Mouse (Mus musculus) liver, embryonic 15.5 days (tissue): ENCODE measurements around the gene Fam208a. TPM values are rescaled to one million over a fixed set of nuclear protein-coding genes. Genes with fewer than 3 reads are reported as not detected.

Experiments
- ATAC-seq: fragments of 200-750 bp; cut with Nextera tagmentation; 2 replicates; pipeline ENCODE4 v1.8.0; 2017; ENCODE audit warnings: moderate number of reproducible peaks, mild to moderate bottlenecking, moderate library complexity; ENCODE audit not compliant: insufficient read depth
- H3K27ac ChIP-seq: fragments of 300-500 bp; sonication (generic); replicated peaks from 2 replicates; pipeline ENCODE4 v1.5.1; 2015; ENCODE audit warnings: mild to moderate bottlenecking, inconsistent platforms
- H3K27me3 ChIP-seq: fragments of 300-500 bp; sonication (generic); 2 replicates; pipeline ENCODE4 v1.6.1; 2015; ENCODE audit warnings: mild to moderate bottlenecking, inconsistent platforms
- H3K36me3 ChIP-seq: fragments of 300-500 bp; sonication (generic); replicated peaks from 2 replicates; pipeline ENCODE4 v1.6.1; 2015; ENCODE audit warnings: moderate library complexity, mild to moderate bottlenecking, inconsistent platforms
- H3K4me1 ChIP-seq: fragments of 300-500 bp; sonication (generic); replicated peaks from 2 replicates; pipeline ENCODE4 v1.6.1; 2015; ENCODE audit warnings: inconsistent platforms
- H3K4me2 ChIP-seq: fragments of 300-500 bp; sonication (generic); 2 replicates; pipeline ENCODE4 v1.6.1; 2015; ENCODE audit warnings: moderate library complexity, mild to moderate bottlenecking, inconsistent platforms
- H3K4me3 ChIP-seq: fragments of 300-500 bp; sonication (generic); replicated peaks from 2 replicates; pipeline ENCODE4 v1.5.1; 2015; ENCODE audit warnings: mild to moderate bottlenecking, inconsistent platforms
- H3K9ac ChIP-seq: fragments of 300-500 bp; sonication (generic); 2 replicates; pipeline ENCODE4 v1.6.1; 2015; ENCODE audit warnings: moderate library complexity, mild to moderate bottlenecking, inconsistent platforms
- H3K9me3 ChIP-seq: fragments of 300-500 bp; sonication (generic); replicated peaks from 2 replicates; pipeline ENCODE4 v1.6.1; 2016; ENCODE audit warnings: inconsistent platforms
- WGBS: fragments of 180-500 bp; shearing (Covaris S2); methylation state at CpG from one replicate; pipeline ENCODE4 v1.1.7; 2015; ENCODE audit warnings: mixed read lengths; ENCODE audit not compliant: insufficient replicate concordance; 5-methylcytosine and 5-hydroxymethylcytosine counted together
- polyA plus RNA-seq: library from polyadenylated mRNA; unstranded; fragments of >200 nt; fragmentation: Nextera tagmentation; extraction: Ambion mirVana; gene quantifications from 2 replicates; pipeline ENCODE4 v1.2.1, GENCODE M21; 2015

The Fam208a gene
- 4.1 and 4.7 TPM in 2 replicates for polyA plus RNA-seq

DNA sequence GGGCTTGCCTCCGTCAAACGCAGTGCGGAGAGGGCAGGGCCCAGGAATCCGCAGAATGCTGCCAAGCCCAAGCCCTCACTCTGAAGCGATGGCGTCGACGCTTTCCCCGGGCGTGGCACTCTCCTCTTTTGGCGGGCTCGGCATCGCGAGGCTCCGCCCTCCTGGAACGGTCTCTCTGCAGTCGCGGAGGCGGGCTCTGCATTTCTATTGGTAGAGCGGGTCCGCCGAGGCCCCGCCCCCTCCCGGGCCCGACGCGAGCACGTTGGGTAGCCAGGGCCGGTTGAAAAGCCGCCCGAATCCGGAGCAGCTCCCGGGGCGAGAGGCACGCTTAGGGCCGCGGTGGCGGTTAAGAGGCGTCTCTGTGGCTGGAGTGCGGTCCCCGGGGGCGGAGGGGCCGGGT lies at the start of gene Fam208a:
TSS of gene Fam208a (plus strand) at position 262 of the 400 bp plus-strand sequence.
- Histone ChIP-seq H3K9me3 (0 out of 2 replicates have a peak, but pooled peaks cover 6% of the 10 kb centered on the region), H3K27ac (peak within 1 kb of the TSS; percentile 95), H3K36me3 (peaks cover 13% of the 10 kb centered on the region; the same call in 1 of the 2 replicates), H3K4me1 (peaks cover 12% of the 10 kb centered on the region), H3K27me3 (peaks cover 5% of the 10 kb centered on the region; the same call in 1 of the 2 replicates), H3K9ac (peak within 1 kb of the TSS; percentile 89), H3K4me3 (peak within 1 kb of the TSS; percentile 86), H3K4me2 (peak within 1 kb of the TSS; percentile 94)
- WGBS = 2% methylated on average over 43 of the region's 43 CpGs
- peak; percentile 90 for ATAC-seq

DNA sequence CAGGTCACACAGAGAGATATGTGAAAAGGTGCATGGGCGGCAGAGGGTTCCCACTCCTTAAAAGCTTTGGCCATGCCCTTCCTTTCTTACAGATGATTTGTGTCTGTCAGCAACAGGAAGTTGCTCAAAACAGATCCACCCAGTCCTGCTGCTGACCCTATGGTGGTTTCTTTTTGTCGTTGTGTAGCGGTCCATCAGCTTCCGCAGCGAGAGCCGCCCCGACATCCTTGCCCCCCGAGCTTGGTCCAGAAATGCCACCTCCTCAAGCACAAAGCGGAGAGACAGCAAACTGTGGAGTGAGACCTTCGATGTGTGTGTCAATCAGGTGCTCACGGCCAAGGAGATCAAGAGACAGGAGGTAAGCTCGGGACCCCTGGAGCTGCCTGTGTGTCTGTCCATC lies 49.2 kb upstream of the Fam208a start:
- Histone ChIP-seq H3K4me3 (peak overlapping the region; percentile 37), H3K9ac (no peak overlapping the region), H3K27ac (no peak overlapping the region), H3K4me2 (peak overlapping the region; percentile 32), H3K9me3 (no peaks in the 10 kb centered on the region), H3K4me1 (no peaks in the 10 kb centered on the region; the same call in 1 of the 2 replicates), H3K27me3 (no peaks in the 10 kb centered on the region), H3K36me3 (no peaks in the 10 kb centered on the region)
- WGBS = 12% methylated on average over 12 of the region's 12 CpGs
- ATAC-seq = no peak

DNA sequence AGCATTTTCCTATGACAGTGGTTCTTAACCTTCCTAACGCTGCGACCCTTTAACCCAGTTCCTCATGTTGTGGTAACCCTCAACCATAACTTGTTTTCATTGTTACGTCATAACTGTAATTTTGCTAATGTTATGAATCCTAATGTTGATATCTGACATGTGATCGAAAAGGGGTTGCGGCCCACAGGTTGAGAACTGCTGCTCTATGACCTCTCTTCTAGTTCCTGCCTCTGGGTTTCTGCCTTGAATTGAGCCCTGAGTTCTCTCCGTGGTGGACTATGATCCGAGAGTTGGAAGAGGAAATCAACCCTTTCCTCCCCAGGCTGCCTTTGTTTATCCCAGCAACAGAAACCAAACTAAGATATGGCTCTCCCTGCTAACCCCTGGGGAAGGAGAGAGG lies 47.2 kb upstream of the Fam208a start:
- Histone ChIP-seq H3K27ac (no peak overlapping the region), H3K9me3 (no peaks in the 10 kb centered on the region), H3K36me3 (0 out of 2 replicates have a peak, but pooled peaks cover 4% of the 10 kb centered on the region), H3K4me2 (no peak overlapping the region), H3K4me1 (no peaks in the 10 kb centered on the region; the same call in 1 of the 2 replicates), H3K27me3 (no peaks in the 10 kb centered on the region), H3K4me3 (no peak overlapping the region), H3K9ac (no peak overlapping the region)
- 41% methylated on average over 7 of the region's 7 CpGs for WGBS
- no peak for ATAC-seq

DNA sequence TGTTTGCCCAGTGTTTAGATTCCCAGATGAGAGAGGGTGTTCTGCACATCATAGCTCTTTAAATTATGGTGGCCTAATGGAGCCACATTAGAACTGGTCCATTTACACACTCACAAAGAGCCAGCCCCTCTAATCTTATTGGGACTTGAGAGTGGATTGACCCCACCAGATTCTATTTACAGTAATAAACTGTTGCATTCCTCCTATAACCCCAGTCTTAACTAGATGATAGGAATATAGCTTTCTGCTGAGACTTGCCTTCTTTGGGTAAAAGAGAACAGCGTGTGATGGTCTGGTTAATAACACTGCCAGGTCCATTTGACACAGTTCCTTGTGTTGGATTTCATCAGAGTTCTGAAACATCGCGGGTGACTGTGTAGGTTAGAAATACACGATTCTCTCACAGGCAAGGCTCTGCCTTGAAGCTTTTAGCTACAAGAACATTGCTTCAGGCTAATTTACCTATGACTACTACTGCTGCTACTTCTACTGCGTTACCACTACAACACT lies 45.3 kb upstream of the Fam208a start:
- Histone ChIP-seq H3K4me1 (no peaks in the 10 kb centered on the region; the same call in 1 of the 2 replicates), H3K4me2 (no peak overlapping the region), H3K9me3 (no peaks in the 10 kb centered on the region), H3K4me3 (no peak overlapping the region), H3K9ac (no peak overlapping the region), H3K27me3 (no peaks in the 10 kb centered on the region), H3K27ac (no peak overlapping the region), H3K36me3 (peaks cover 4% of the 10 kb centered on the region; the same call in 1 of the 2 replicates)
- no peak for ATAC-seq
- WGBS = 74% methylated on average over 5 of the region's 5 CpGs

DNA sequence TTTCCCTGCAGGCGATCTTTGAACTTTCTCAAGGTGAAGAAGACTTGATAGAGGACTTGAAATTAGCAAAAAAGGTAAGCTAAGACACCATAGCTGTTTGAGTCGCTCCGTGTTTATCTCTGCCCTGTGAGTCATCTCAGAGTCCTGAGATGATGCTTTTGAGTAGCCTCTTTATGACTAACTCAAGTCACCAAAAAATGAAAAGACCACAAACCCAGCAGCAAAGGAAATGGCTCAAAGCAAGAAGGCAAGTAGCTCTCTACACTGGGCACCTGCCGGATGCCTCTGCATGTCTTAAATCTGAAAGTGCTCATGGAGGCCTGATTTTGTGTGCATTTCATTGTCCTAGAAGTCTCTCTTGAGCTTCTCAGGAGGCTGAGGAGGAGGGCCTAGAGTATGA lies 44.5 kb upstream of the Fam208a start:
- no peak for ATAC-seq
- no peaks in the 10 kb centered on the region for H3K27me3 ChIP-seq
- H3K9ac ChIP-seq = no peak overlapping the region
- peaks cover 4% of the 10 kb centered on the region; the same call in 1 of the 2 replicates for H3K36me3 ChIP-seq
- no peaks in the 10 kb centered on the region for H3K9me3 ChIP-seq
- WGBS = 65% methylated on average over 4 of the region's 4 CpGs
- no peak overlapping the region for H3K27ac ChIP-seq
- H3K4me1 ChIP-seq = no peaks in the 10 kb centered on the region; the same call in 1 of the 2 replicates
- no peak overlapping the region for H3K4me3 ChIP-seq
- no peak overlapping the region for H3K4me2 ChIP-seq

DNA sequence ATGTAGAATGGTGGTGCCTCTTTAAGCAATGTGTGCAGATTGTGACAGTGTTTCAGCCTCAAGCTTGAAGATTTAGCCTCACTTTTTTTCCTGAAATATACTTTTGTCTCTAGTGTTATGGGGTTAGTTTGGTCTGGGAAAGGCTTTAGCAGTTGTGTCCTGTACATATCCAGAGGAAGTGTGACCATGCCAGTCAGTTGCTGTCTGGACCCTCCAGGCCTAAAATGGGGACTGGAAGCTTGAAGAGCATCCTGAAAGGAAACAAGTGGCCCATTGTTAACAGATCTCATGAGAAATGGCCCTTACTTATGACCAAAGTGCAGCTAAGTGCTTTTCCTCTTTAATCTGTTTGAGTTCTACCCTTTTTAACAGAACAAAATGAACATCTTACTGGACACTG lies 40.0 kb upstream of the Fam208a start:
- ATAC-seq = no peak

DNA sequence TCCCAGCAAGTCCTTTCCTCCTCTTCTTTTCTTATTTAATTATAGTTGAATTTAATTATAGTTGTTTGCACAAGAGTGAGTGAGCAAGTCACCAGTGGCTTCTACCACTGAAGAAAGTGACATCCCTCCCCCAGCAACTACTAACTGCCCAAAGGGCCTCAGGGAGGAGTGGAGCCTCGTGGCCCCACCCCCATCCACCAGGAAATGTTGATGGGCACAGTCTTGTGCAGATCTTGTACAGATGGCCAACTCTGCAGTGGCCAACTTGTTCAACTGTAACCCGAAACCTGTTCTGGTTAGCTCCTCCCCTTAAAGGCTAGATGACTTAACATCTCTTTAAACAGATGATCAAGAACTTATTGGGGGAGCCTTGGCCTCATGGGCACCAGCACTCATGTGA lies 38.9 kb upstream of the Fam208a start:
- Histone ChIP-seq H3K4me2 (no peak overlapping the region), H3K27ac (no peak overlapping the region), H3K27me3 (no peaks in the 10 kb centered on the region), H3K4me1 (no peaks in the 10 kb centered on the region), H3K4me3 (no peak overlapping the region), H3K36me3 (peaks cover 15% of the 10 kb centered on the region; the same call in 1 of the 2 replicates), H3K9ac (no peak overlapping the region), H3K9me3 (no peaks in the 10 kb centered on the region)
- no peak for ATAC-seq
- 40% methylated on average over 2 of the region's 2 CpGs for WGBS

More for the DNA sequence above, 40.0 kb upstream of the Fam208a start:
- Histone ChIP-seq H3K4me2 (no peak overlapping the region), H3K36me3 (peaks cover 5% of the 10 kb centered on the region; the same call in 1 of the 2 replicates), H3K27ac (no peak overlapping the region), H3K9ac (no peak overlapping the region), H3K27me3 (no peaks in the 10 kb centered on the region), H3K9me3 (no peaks in the 10 kb centered on the region), H3K4me1 (no peaks in the 10 kb centered on the region), H3K4me3 (no peak overlapping the region)

DNA sequence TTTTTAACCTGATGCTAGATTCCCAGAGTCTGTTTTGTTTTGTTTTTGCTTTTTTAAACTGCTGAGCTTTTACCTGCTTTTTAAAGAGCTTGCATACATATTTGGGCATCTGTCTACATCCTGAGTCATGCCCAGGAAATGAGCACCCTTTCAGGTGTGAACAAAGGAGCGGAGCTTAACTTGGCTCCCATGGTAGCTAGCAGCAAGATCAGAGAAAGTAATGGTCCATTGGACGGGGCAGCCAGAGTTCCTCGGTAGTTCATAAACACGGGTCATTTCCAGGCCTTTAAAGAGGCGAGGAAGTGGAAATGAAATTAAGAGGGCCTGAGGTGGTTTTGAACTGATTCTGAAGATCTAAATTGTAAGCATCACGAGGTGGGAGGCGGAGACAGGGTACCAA lies 38.0 kb upstream of the Fam208a start:
- 68% methylated on average over 7 of the region's 7 CpGs for WGBS
- peaks cover 17% of the 10 kb centered on the region; the same call in 1 of the 2 replicates for H3K36me3 ChIP-seq
- H3K4me3 ChIP-seq = no peak overlapping the region
- H3K4me1 ChIP-seq = no peaks in the 10 kb centered on the region
- no peak overlapping the region for H3K9ac ChIP-seq
- H3K4me2 ChIP-seq = no peak overlapping the region
- H3K9me3 ChIP-seq = no peaks in the 10 kb centered on the region
- no peak overlapping the region for H3K27ac ChIP-seq
- no peaks in the 10 kb centered on the region for H3K27me3 ChIP-seq
- ATAC-seq = no peak

DNA sequence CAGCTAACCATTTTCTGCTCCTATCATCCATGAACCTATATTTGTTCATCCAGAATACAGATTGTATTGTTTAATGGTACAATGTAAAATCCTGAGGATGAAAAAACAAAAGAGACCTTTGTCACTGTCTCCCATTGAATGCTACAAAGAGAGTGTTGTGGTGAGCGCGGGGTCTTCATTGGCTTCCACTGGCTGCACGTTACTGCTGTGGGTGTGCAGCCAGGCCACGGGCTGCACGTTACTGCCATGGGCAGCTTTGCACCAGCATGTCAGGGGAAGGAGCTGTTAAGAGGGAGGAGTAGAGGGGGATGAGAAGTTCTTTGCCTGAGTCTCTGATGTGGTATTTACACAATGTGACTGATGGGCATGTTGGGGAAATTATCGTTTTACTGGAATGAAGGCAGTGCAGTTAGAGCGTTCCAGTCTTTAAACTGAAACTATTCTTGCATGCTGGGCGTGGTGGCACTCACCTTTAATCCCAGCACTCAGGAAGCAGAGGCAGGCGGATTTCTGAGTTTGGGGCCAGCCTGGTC lies 36.8 kb upstream of the Fam208a start:
- Histone ChIP-seq H3K27me3 (no peaks in the 10 kb centered on the region), H3K4me3 (no peak overlapping the region), H3K9me3 (no peaks in the 10 kb centered on the region), H3K4me2 (no peak overlapping the region), H3K4me1 (no peaks in the 10 kb centered on the region), H3K9ac (no peak overlapping the region), H3K27ac (no peak overlapping the region), H3K36me3 (peaks cover 24% of the 10 kb centered on the region; the same call in 1 of the 2 replicates)
- no peak for ATAC-seq
- WGBS = 68% methylated on average over 9 of the region's 9 CpGs

DNA sequence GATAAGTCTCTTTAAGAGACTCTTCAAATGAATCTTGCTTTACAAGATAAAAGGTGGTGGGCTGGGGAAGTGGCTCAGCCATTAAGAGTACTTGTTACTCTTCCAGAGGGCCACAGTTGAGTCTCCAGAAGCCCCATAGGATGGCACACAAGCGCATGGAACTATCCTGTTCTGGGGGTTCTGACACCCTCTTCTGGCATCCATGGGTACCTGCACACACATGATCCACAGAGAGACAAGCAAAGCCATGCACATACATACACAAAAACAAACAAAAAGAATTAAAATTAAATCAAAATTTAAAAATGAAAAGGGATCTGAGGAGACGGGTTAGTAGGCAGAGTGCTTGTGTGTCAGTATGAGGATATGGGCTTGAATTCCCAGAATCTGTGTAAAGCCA lies 36.0 kb upstream of the Fam208a start:
- H3K4me3 ChIP-seq = no peak overlapping the region
- H3K4me1 ChIP-seq = no peaks in the 10 kb centered on the region
- H3K9ac ChIP-seq = no peak overlapping the region
- H3K36me3 ChIP-seq = peaks cover 28% of the 10 kb centered on the region; the same call in 1 of the 2 replicates
- WGBS = 72% methylated on average over 2 of the region's 2 CpGs
- H3K27ac ChIP-seq = no peak overlapping the region
- no peaks in the 10 kb centered on the region for H3K27me3 ChIP-seq
- no peak overlapping the region for H3K4me2 ChIP-seq
- H3K9me3 ChIP-seq = no peaks in the 10 kb centered on the region
- no peak for ATAC-seq

DNA sequence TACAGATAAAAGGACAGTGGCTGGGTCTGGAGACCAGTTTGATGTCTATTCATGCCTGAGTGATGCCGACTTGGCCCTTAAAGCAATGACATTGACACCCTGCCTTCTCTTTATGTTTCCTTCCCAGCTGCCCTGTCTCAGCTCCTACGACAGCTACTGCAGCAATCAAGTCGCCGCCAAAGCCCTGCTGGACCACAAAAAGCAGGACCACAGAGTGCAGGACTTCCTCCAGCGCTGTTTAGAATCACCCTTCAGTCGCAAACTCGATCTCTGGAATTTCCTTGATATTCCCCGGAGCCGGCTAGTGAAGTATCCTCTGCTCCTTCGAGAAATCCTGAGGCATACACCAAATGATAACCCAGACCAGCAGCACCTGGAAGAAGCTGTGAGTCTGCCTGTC lies 34.8 kb upstream of the Fam208a start:
- no peak for ATAC-seq
- no peak overlapping the region for H3K4me3 ChIP-seq
- no peak overlapping the region for H3K27ac ChIP-seq
- peaks cover 28% of the 10 kb centered on the region; the same call in 1 of the 2 replicates for H3K36me3 ChIP-seq
- H3K9ac ChIP-seq = no peak overlapping the region
- 56% methylated on average over 10 of the region's 10 CpGs for WGBS
- H3K4me1 ChIP-seq = no peaks in the 10 kb centered on the region
- no peaks in the 10 kb centered on the region for H3K27me3 ChIP-seq
- no peak overlapping the region for H3K4me2 ChIP-seq
- no peaks in the 10 kb centered on the region for H3K9me3 ChIP-seq
